Mouse (Mus musculus): Measurements from ENCODE around the gene Nupr1l. TPM values are rescaled to one million over a fixed set of nuclear protein-coding genes. Genes with fewer than 3 reads are reported as not detected.
"Not testable (repeated sequence)": the region's sequence is repeated elsewhere in the genome, so short reads cannot be mapped to it uniquely, and the experiment has no call there.

Nupr1l gene
- polyA plus RNA-seq, 1 experiment from 2014 or later: 3.8 TPM

- Histone ChIP-seq H3K4me3 (ENCODE audit: low read depth, low read length) (peak overlapping the region; percentile 88), H3K27ac (ENCODE audit: low read depth, low read length) (no peak overlapping the region)
- ATAC-seq: peak; percentile 5
Observed at GRCm38 (mm10) chr5:129940736-129941494, 32.6 kb downstream of the Nupr1l start.

GRCm38 (mm10) chr5:129941495-129942045 is 33.2 kb downstream of the Nupr1l start, which contains the start of gene Vkorc1l1:
Gene Vkorc1l1 (plus strand): TSS chr5:129941970.
- Histone ChIP-seq H3K4me3 (ENCODE audit: low read depth, low read length) (peak within 1 kb of the TSS; percentile 88), H3K9me3 (ENCODE audit: control insufficient read depth) (no peaks in the 10 kb centered on the region), H3K36me3 (ENCODE audit: control insufficient read depth, insufficient read depth) (0 out of 2 replicates have a peak, but pooled peaks cover 7% of the 10 kb centered on the region), H3K27me3 (replicated peaks; ENCODE audit: control insufficient read depth, insufficient read depth, low read length) (no peaks in the 10 kb centered on the region), H3K27ac (ENCODE audit: low read depth, low read length) (peak within 1 kb of the TSS; percentile 88), H3K4me2 (replicated peaks; ENCODE audit: low read depth) (peak within 1 kb of the TSS; percentile 78), H3K4me1 (replicated peaks; ENCODE audit: control insufficient read depth, insufficient read depth, low read length) (no peaks in the 10 kb centered on the region), H3K9ac (ENCODE audit: low read depth, low read length) (peak within 1 kb of the TSS; percentile 91)
- peak; percentile 97 for ATAC-seq
- 1% methylated on average over 55 of the region's 59 CpGs for WGBS
- TF ChIP-seq CTCF (IDR thresholded peaks at IDR 0.05; ENCODE audit: low read depth): no peak

More at GRCm38 (mm10) chr5:129940736-129941494, 32.6 kb downstream of the Nupr1l start:
- H3K4me2 ChIP-seq (replicated peaks; ENCODE audit: low read depth): peak overlapping the region; percentile 57
- TF ChIP-seq CTCF (IDR thresholded peaks at IDR 0.05; ENCODE audit: low read depth): no peak
- WGBS: 3% methylated on average over 9 of the region's 9 CpGs
- no peak overlapping the region for H3K9ac ChIP-seq (ENCODE audit: low read depth, low read length)
- H3K27me3 ChIP-seq (replicated peaks; ENCODE audit: control insufficient read depth, insufficient read depth, low read length): no peaks in the 10 kb centered on the region
- 0 out of 2 replicates have a peak, but pooled peaks cover 7% of the 10 kb centered on the region for H3K36me3 ChIP-seq (ENCODE audit: control insufficient read depth, insufficient read depth)
- H3K9me3 ChIP-seq (ENCODE audit: control insufficient read depth): no peaks in the 10 kb centered on the region
- H3K4me1 ChIP-seq (replicated peaks; ENCODE audit: control insufficient read depth, insufficient read depth, low read length): no peaks in the 10 kb centered on the region

- ATAC-seq: peak; percentile 10; the same call in 1 of the 2 replicates
- whole genome bisulfite sequencing: under 1% methylated on average over 45 of the region's 82 CpGs
- not testable (repeated sequence) for H3K36me3 ChIP-seq (ENCODE audit: control insufficient read depth, insufficient read depth); H3K9me3 ChIP-seq (ENCODE audit: control insufficient read depth); H3K4me1 ChIP-seq (replicated peaks; ENCODE audit: control insufficient read depth, insufficient read depth, low read length); H3K27me3 ChIP-seq (replicated peaks; ENCODE audit: control insufficient read depth, insufficient read depth, low read length)
- Histone ChIP-seq H3K4me2 (replicated peaks; ENCODE audit: low read depth) (peak overlapping the region; percentile 78), H3K9ac (ENCODE audit: low read depth, low read length) (peak overlapping the region; percentile 91), H3K27ac (ENCODE audit: low read depth, low read length) (peak overlapping the region; percentile 88), H3K4me3 (ENCODE audit: low read depth, low read length) (peak overlapping the region; percentile 88)
- peak; percentile 36 for TF ChIP-seq CTCF (IDR thresholded peaks at IDR 0.05; ENCODE audit: low read depth)
Observed at GRCm38 (mm10) chr5:129942073-129942939, 34.0 kb downstream of the Nupr1l start.

GRCm38 (mm10) chr5:129943402-129943801 is 35.1 kb downstream of the Nupr1l start:
- H3K4me3 ChIP-seq (ENCODE audit: low read depth, low read length): no peak overlapping the region
- TF ChIP-seq CTCF (IDR thresholded peaks at IDR 0.05; ENCODE audit: low read depth): no peak
- peak overlapping the region; percentile 27; the same call in 1 of the 2 replicates for H3K4me2 ChIP-seq (replicated peaks; ENCODE audit: low read depth)
- H3K27ac ChIP-seq (ENCODE audit: low read depth, low read length): no peak overlapping the region
- no peaks in the 10 kb centered on the region for H3K9me3 ChIP-seq (ENCODE audit: control insufficient read depth)
- H3K4me1 ChIP-seq (replicated peaks; ENCODE audit: control insufficient read depth, insufficient read depth, low read length): no peaks in the 10 kb centered on the region
- H3K9ac ChIP-seq (ENCODE audit: low read depth, low read length): no peak overlapping the region
- ATAC-seq: no peak
- WGBS: 58% methylated on average over 1 of the region's 1 CpGs
- 0 out of 2 replicates have a peak, but pooled peaks cover 7% of the 10 kb centered on the region for H3K36me3 ChIP-seq (ENCODE audit: control insufficient read depth, insufficient read depth)
- no peaks in the 10 kb centered on the region for H3K27me3 ChIP-seq (replicated peaks; ENCODE audit: control insufficient read depth, insufficient read depth, low read length)

GRCm38 (mm10) chr5:129947528-129948033 is 39.2 kb downstream of the Nupr1l start:
- no peak overlapping the region for H3K4me3 ChIP-seq (ENCODE audit: low read depth, low read length)
- H3K27ac ChIP-seq (ENCODE audit: low read depth, low read length): peak overlapping the region; percentile 29; the same call in 1 of the 2 replicates
- ATAC-seq: 0 out of 2 replicates have a peak, but pooled peaks have one; percentile 44
- WGBS: 49% methylated on average over 2 of the region's 2 CpGs
- no peaks in the 10 kb centered on the region for H3K4me1 ChIP-seq (replicated peaks; ENCODE audit: control insufficient read depth, insufficient read depth, low read length)
- H3K4me2 ChIP-seq (replicated peaks; ENCODE audit: low read depth): no peak overlapping the region
- H3K36me3 ChIP-seq (ENCODE audit: control insufficient read depth, insufficient read depth): peaks cover 7% of the 10 kb centered on the region; the same call in 1 of the 2 replicates
- no peaks in the 10 kb centered on the region for H3K27me3 ChIP-seq (replicated peaks; ENCODE audit: control insufficient read depth, insufficient read depth, low read length)
- no peak for TF ChIP-seq CTCF (IDR thresholded peaks at IDR 0.05; ENCODE audit: low read depth)
- H3K9me3 ChIP-seq (ENCODE audit: control insufficient read depth): no peaks in the 10 kb centered on the region
- no peak overlapping the region for H3K9ac ChIP-seq (ENCODE audit: low read depth, low read length)
